Mouse (Mus musculus): ENCODE results near the gene Ten1.

Gene Ten1

GRCm38 (mm10) chr11:116237742-116238395 lies 39.2 kb downstream of the Ten1 start, which contains the start of gene Evpl:
Gene Evpl, minus strand, starts transcription at chr11:116238077.
- DNase-seq = peak; percentile 97

GRCm38 (mm10) chr11:116239797-116240196 lies 41.1 kb downstream of the Ten1 start:
- DNase-seq = no peak

- peak; percentile 63 to 65 for DNase-seq
These were observed 43.1 kb downstream of the Ten1 start for GRCm38 (mm10) chr11:116241744-116242235.

GRCm38 (mm10) chr11:116244580-116244979 lies 45.9 kb downstream of the Ten1 start:
- DNase-seq = no peak

GRCm38 (mm10) chr11:116245616-116246015 lies 47.0 kb downstream of the Ten1 start:
- peak; percentile 71 to 73 for DNase-seq

- peak; percentile 36 to 41 for DNase-seq
These were observed 49.0 kb downstream of the Ten1 start for GRCm38 (mm10) chr11:116247502-116248222.

GRCm38 (mm10) chr11:116250898-116251297 lies 52.2 kb downstream of the Ten1 start:
- DNase-seq = no peak

GRCm38 (mm10) chr11:116253076-116253600 lies 54.5 kb downstream of the Ten1 start:
- DNase-seq = peak; percentile 44 to 66

GRCm38 (mm10) chr11:116254627-116255026 lies 56.0 kb downstream of the Ten1 start:
- peak; percentile 77 to 78 for DNase-seq

- DNase-seq = no peak
These were observed 56.7 kb downstream of the Ten1 start for GRCm38 (mm10) chr11:116255090-116255981.

- DNase-seq = no peak
These were observed 57.5 kb downstream of the Ten1 start for GRCm38 (mm10) chr11:116255982-116256675.

- no peak for DNase-seq
These were observed 60.8 kb downstream of the Ten1 start for GRCm38 (mm10) chr11:116259461-116259860.

- no peak for DNase-seq
These were observed 61.6 kb downstream of the Ten1 start for GRCm38 (mm10) chr11:116260259-116260658.

Measured in kidney, adult 8-10 months (tissue).